Mouse (Mus musculus) olfactory bulb, adult 2 months (tissue): ENCODE results near the gene Pafah1b1. TPM values are rescaled to one million over a fixed set of nuclear protein-coding genes. Genes with fewer than 3 reads are reported as not detected.

ENCODE experiments used
- H3K27ac ChIP-seq: fragments of 200-500 bp; 2 replicates; pipeline ENCODE4 v1.5.1; 2012; ENCODE audit warnings: low read depth, low read length; ENCODE audit not compliant: insufficient read depth
- H3K4me1 ChIP-seq: fragments of 200-500 bp; 2 replicates; pipeline ENCODE4 v1.6.1; 2012; ENCODE audit warnings: low read length; ENCODE audit not compliant: control insufficient read depth, insufficient read depth
- H3K4me3 ChIP-seq: fragments of 200-500 bp; 2 replicates; pipeline ENCODE4 v1.5.1; 2012; ENCODE audit warnings: mild to moderate bottlenecking, low read depth, low read length, moderate library complexity; ENCODE audit not compliant: insufficient read depth
- CTCF ChIP-seq: fragments of 200-500 bp; IDR thresholded peaks from 2 replicates; pipeline ENCODE4 v1.5.1; 2012; ENCODE audit warnings: low read depth, mild to moderate bottlenecking, low read length, moderate library complexity; ENCODE audit not compliant: insufficient read depth
- POLR2A ChIP-seq: fragments of 200-500 bp; IDR thresholded peaks from 2 replicates; pipeline ENCODE4 v1.6.1; 2012; ENCODE audit warnings: mild to moderate bottlenecking, low read depth, low read length, moderate library complexity; ENCODE audit not compliant: insufficient read depth
- WGBS: fragments of 180-500 bp; shearing (Covaris S2); methylation state at CpG from one replicate; pipeline ENCODE4 v1.1.7; 2018; 5-methylcytosine and 5-hydroxymethylcytosine counted together
- polyA plus RNA-seq: library from polyadenylated mRNA; stranded (reverse); fragments of >200 nt; gene quantifications from 2 replicates; pipeline ENCODE4 v1.2.4, GENCODE M21; 2012; ENCODE audit warnings: low replicate concordance; ENCODE audit not compliant: missing spikeins, insufficient read depth, insufficient read length

Pafah1b1 gene
- polyA plus RNA-seq, 1 experiment = 143 TPM

DNA sequence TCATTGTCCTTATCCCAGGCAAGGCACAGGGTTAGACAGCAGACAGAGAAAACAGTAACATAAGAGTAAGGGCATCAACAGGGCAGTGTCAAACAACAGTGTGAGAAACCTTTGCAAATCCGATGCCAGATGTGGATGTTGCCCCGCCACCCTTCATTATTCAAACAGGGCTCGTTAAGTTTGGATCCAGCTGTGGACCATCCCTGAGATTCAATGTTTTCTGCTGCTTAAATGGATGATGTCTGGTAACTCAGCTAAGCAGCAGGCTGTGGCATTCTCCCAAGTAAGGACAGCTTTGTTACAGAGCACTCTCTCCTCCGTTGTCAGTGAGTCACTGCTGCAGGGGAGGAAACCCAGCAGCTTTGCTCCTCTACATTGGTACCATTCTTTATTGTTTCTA is 49.3 kb downstream of the Pafah1b1 start:
- Histone ChIP-seq H3K4me1 (no peaks in the 10 kb centered on the region), H3K27ac (no peak overlapping the region), H3K4me3 (no peak overlapping the region)
- TF ChIP-seq CTCF = no peak
- no peak for TF ChIP-seq POLR2A
- 31% methylated on average over 4 of the region's 4 CpGs for WGBS

DNA sequence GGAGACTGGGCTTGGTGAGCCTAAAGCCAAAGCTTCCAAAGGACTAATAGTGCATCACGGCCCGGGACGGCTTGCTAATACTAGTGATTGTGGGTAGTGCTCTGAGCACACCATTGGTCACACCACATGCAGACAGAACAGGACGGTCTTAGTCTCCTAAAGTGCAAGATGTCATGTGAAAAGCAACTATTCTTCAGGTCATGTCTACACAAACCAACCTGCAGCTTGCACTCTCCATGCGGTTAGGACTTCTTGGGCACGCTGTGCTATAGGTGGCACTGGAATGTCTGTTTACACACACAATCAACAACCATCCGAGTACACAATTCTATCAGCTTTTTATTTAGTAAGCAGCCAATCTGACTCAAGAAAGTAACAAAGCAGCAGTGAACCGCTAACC is 49.8 kb downstream of the Pafah1b1 start:
- no peak for TF ChIP-seq CTCF
- TF ChIP-seq POLR2A = no peak
- Histone ChIP-seq H3K4me3 (no peak overlapping the region), H3K27ac (no peak overlapping the region), H3K4me1 (no peaks in the 10 kb centered on the region)
- WGBS = 88% methylated on average over 8 of the region's 8 CpGs

- Histone ChIP-seq H3K4me1 (no peaks in the 10 kb centered on the region), H3K4me3 (no peak overlapping the region), H3K27ac (no peak overlapping the region)
- TF ChIP-seq CTCF (no peak), POLR2A (no peak)
- WGBS = 95% methylated on average over 1 of the region's 1 CpGs
Measured at GRCm38 (mm10) chr11:74673561-74673960, 50.9 kb downstream of the Pafah1b1 start.

GRCm38 (mm10) chr11:74672901-74673513 is 51.5 kb downstream of the Pafah1b1 start:
- Histone ChIP-seq H3K4me3 (no peak overlapping the region), H3K4me1 (no peaks in the 10 kb centered on the region), H3K27ac (no peak overlapping the region)
- WGBS = 76% methylated on average over 6 of the region's 6 CpGs
- no peak for TF ChIP-seq POLR2A
- no peak for TF ChIP-seq CTCF

GRCm38 (mm10) chr11:74671839-74672238 is 52.6 kb downstream of the Pafah1b1 start:
- Histone ChIP-seq H3K4me1 (no peaks in the 10 kb centered on the region), H3K4me3 (no peak overlapping the region), H3K27ac (no peak overlapping the region)
- WGBS = 82% methylated on average over 5 of the region's 5 CpGs
- TF ChIP-seq CTCF = no peak
- no peak for TF ChIP-seq POLR2A

DNA sequence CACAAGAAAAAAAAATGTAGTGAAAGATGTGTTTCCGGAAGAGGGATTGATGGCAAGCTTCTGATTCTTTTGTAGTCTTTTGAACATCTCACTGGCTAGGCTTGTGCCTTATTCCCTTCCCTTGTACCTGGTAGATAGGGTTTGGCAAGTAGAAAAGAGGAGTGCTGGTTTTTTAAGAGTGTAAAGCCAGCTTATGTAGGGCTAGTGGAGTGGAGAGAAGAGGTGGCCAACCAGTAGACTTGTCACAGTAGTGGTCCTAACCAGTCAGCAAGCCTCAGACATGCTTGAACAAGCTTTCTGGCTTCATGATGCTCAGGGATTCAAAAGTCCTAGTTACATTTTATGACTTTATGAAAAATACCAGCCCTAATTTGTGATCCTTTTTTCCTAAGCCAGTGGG is 53.5 kb downstream of the Pafah1b1 start:
- 78% methylated on average over 1 of the region's 1 CpGs for WGBS
- Histone ChIP-seq H3K27ac (no peak overlapping the region), H3K4me3 (no peak overlapping the region), H3K4me1 (no peaks in the 10 kb centered on the region)
- TF ChIP-seq CTCF (no peak), POLR2A (no peak)

DNA sequence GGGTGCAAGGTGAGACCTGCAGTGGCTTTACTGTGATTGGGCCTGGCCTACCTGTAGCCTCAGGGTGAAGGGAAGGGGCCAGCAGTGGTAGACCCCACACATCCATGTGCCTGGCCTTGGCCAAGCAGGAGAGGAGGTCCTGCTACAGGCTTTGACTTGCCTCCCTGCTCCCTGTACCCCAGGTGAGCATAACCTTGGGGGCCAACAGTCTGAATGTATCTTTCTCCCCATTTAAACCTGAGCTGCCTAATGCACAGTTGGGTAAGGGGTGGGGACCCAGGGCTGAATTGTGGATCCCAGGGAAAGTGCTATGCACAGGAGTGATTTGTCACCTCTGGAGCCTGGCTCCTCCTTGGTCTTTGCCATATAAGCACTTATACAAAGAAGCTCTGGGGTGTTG is 54.3 kb downstream of the Pafah1b1 start:
- Histone ChIP-seq H3K4me3 (no peak overlapping the region), H3K4me1 (no peaks in the 10 kb centered on the region), H3K27ac (no peak overlapping the region)
- no peak for TF ChIP-seq CTCF
- TF ChIP-seq POLR2A = no peak

DNA sequence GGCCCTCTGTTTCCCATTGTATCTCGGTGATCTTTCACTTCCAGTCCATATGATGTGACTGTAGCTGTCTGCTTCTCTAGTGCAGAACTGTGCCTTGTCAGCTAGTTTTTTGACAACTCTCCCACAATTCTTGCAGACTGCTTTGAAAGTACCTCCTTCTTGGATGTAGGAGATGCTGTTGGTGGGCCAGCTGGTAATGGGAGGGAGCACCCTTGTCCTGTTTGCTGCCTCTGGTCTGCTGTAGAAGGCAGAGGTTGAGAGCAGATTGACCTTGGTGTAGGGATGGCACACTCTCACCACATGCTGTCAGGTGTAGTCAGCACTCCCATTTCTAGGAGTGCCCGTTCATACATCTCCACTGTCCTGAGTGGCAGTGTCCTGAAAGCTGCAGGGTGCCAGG is 55.5 kb downstream of the Pafah1b1 start:
- WGBS = 94% methylated on average over 2 of the region's 2 CpGs
- Histone ChIP-seq H3K4me3 (no peak overlapping the region), H3K4me1 (no peaks in the 10 kb centered on the region), H3K27ac (no peak overlapping the region)
- TF ChIP-seq POLR2A (no peak), CTCF (no peak)

- Histone ChIP-seq H3K27ac (no peak overlapping the region), H3K4me3 (no peak overlapping the region), H3K4me1 (no peaks in the 10 kb centered on the region)
- WGBS = 91% methylated on average over 5 of the region's 5 CpGs
- TF ChIP-seq POLR2A = no peak
- no peak for TF ChIP-seq CTCF
Measured at GRCm38 (mm10) chr11:74668466-74668865, 56.0 kb downstream of the Pafah1b1 start.

- Histone ChIP-seq H3K4me3 (no peak overlapping the region), H3K4me1 (no peaks in the 10 kb centered on the region), H3K27ac (no peak overlapping the region)
- WGBS = 97% methylated on average over 13 of the region's 13 CpGs
- no peak for TF ChIP-seq POLR2A
- no peak for TF ChIP-seq CTCF
Measured at GRCm38 (mm10) chr11:74667582-74668010, 56.9 kb downstream of the Pafah1b1 start.
